Mouse (Mus musculus): Measurements from ENCODE around the gene Lekr1.

- TF ChIP-seq CTCF (IDR thresholded peaks at IDR 0.05; ENCODE audit: borderline replicate concordance, extremely low read depth, insufficient read depth, insufficient read length) (no peak), POLR2A (IDR thresholded peaks at IDR 0.05; ENCODE audit: borderline replicate concordance, extremely low read depth, insufficient read depth, insufficient read length, poor library complexity, severe bottlenecking) (no peak)
Measured at GRCm38 (mm10) chr3:65775096-65775495, 109.1 kb downstream of the Lekr1 start.
